Mouse (Mus musculus) midbrain, embryonic 14.5 days (tissue): ENCODE measurements around the gene Shc2. TPM values are rescaled to one million over a fixed set of nuclear protein-coding genes. Genes with fewer than 3 reads are reported as not detected.

ENCODE experiments used
- ATAC-seq: fragments of 200-750 bp; cut with Nextera tagmentation; 2 replicates; pipeline ENCODE4 v1.8.0; 2017; ENCODE audit warnings: moderate number of reproducible peaks, moderate library complexity; ENCODE audit not compliant: low FRiP score, low TSS enrichment
- DNase-seq: peaks from one replicate; pipeline ENCODE4 v3.0.0-alpha.2; 2015
- H3K27ac ChIP-seq: fragments of 300-500 bp; sonication (generic); replicated peaks from 2 replicates; pipeline ENCODE4 v1.5.1; 2014; ENCODE audit warnings: mild to moderate bottlenecking, low read depth, low read length, moderate library complexity
- H3K27me3 ChIP-seq: fragments of 300-500 bp; sonication (generic); 2 replicates; pipeline ENCODE4 v1.6.1; 2014; ENCODE audit warnings: low read length, control low read depth, mixed read lengths; ENCODE audit not compliant: control insufficient read depth, insufficient read depth
- H3K36me3 ChIP-seq: fragments of 300-500 bp; sonication (generic); 2 replicates; pipeline ENCODE4 v1.6.1; 2014; ENCODE audit warnings: low read length, control low read depth; ENCODE audit not compliant: control insufficient read depth, insufficient read depth
- H3K4me1 ChIP-seq: fragments of 300-500 bp; sonication (generic); 2 replicates; pipeline ENCODE4 v1.6.1; 2014; ENCODE audit warnings: mild to moderate bottlenecking, antibody characterized with exemption, low read length, control low read depth; ENCODE audit not compliant: control insufficient read depth, insufficient read depth
- H3K4me2 ChIP-seq: fragments of 300-500 bp; sonication (generic); 2 replicates; pipeline ENCODE4 v1.6.1; 2014; ENCODE audit warnings: mild to moderate bottlenecking, low read length, moderate library complexity
- H3K4me3 ChIP-seq: fragments of 300-500 bp; sonication (generic); replicated peaks from 2 replicates; pipeline ENCODE4 v1.5.1; 2014; ENCODE audit warnings: low read depth, low read length
- H3K9ac ChIP-seq: fragments of 300-500 bp; sonication (generic); replicated peaks from 2 replicates; pipeline ENCODE4 v1.6.1; 2014; ENCODE audit warnings: mild to moderate bottlenecking, low read length, moderate library complexity
- H3K9me3 ChIP-seq: fragments of 300-500 bp; sonication (generic); 2 replicates; pipeline ENCODE4 v1.6.1; 2016; ENCODE audit warnings: low read length, control low read depth, mixed read lengths; ENCODE audit not compliant: control insufficient read depth
- WGBS: fragments of 180-500 bp; shearing (Covaris S2); extraction: QIAGEN DNeasy Blood & Tissue Kit; methylation state at CpG from one replicate; pipeline ENCODE4 v1.1.7; 2014; 5-methylcytosine and 5-hydroxymethylcytosine counted together
- polyA plus RNA-seq: library from polyadenylated mRNA; unstranded; fragments of >200 nt; fragmentation: Nextera tagmentation; extraction: Ambion mirVana; gene quantifications from 2 replicates; pipeline ENCODE4 v1.2.1, GENCODE M21; 2014

Shc2 gene
- polyA plus RNA-seq, 1 experiment from 2014 or later: 17.2 TPM

- Histone ChIP-seq H3K27ac (no peak overlapping the region), H3K4me3 (no peak overlapping the region), H3K4me1 (no peaks in the 10 kb centered on the region), H3K9me3 (no peaks in the 10 kb centered on the region), H3K9ac (no peak overlapping the region), H3K4me2 (no peak overlapping the region), H3K27me3 (no peaks in the 10 kb centered on the region), H3K36me3 (no peaks in the 10 kb centered on the region)
- WGBS: 85% methylated on average over 9 of the region's 9 CpGs
- DNase-seq: no peak
- no peak for ATAC-seq
Observed at GRCm38 (mm10) chr10:79584426-79584825, 53.3 kb downstream of the Shc2 start.

- ATAC-seq (no peak), DNase-seq (no peak)
- WGBS: 71% methylated on average over 7 of the region's 7 CpGs
- H3K9me3 ChIP-seq: no peaks in the 10 kb centered on the region
- H3K4me3 ChIP-seq: no peak overlapping the region
- no peaks in the 10 kb centered on the region for H3K27me3 ChIP-seq
- H3K36me3 ChIP-seq: no peaks in the 10 kb centered on the region
- no peak overlapping the region for H3K27ac ChIP-seq
- no peak overlapping the region for H3K4me2 ChIP-seq
- H3K9ac ChIP-seq: no peak overlapping the region
- no peaks in the 10 kb centered on the region for H3K4me1 ChIP-seq
Observed at GRCm38 (mm10) chr10:79584021-79584420, 53.7 kb downstream of the Shc2 start.

- ATAC-seq: no peak
- Histone ChIP-seq H3K4me2 (no peak overlapping the region), H3K9me3 (no peaks in the 10 kb centered on the region), H3K27me3 (no peaks in the 10 kb centered on the region), H3K9ac (no peak overlapping the region), H3K36me3 (no peaks in the 10 kb centered on the region), H3K4me3 (no peak overlapping the region), H3K4me1 (no peaks in the 10 kb centered on the region), H3K27ac (no peak overlapping the region)
- WGBS: 89% methylated on average over 8 of the region's 8 CpGs
- no peak for DNase-seq
Observed at GRCm38 (mm10) chr10:79581501-79581900, 56.2 kb downstream of the Shc2 start.

GRCm38 (mm10) chr10:79580811-79581210 is 56.9 kb downstream of the Shc2 start:
- no peak overlapping the region for H3K9ac ChIP-seq
- H3K4me1 ChIP-seq: no peaks in the 10 kb centered on the region
- H3K4me2 ChIP-seq: no peak overlapping the region
- no peaks in the 10 kb centered on the region for H3K9me3 ChIP-seq
- no peak overlapping the region for H3K27ac ChIP-seq
- no peak for ATAC-seq
- 46% methylated on average over 6 of the region's 6 CpGs for WGBS
- no peaks in the 10 kb centered on the region for H3K27me3 ChIP-seq
- H3K4me3 ChIP-seq: no peak overlapping the region
- H3K36me3 ChIP-seq: no peaks in the 10 kb centered on the region
- DNase-seq: peak; percentile 63

- 64% methylated on average over 7 of the region's 7 CpGs for WGBS
- H3K9me3 ChIP-seq: no peaks in the 10 kb centered on the region
- H3K36me3 ChIP-seq: no peaks in the 10 kb centered on the region
- no peak for ATAC-seq
- no peak overlapping the region for H3K4me2 ChIP-seq
- no peaks in the 10 kb centered on the region for H3K27me3 ChIP-seq
- H3K27ac ChIP-seq: no peak overlapping the region
- DNase-seq: no peak
- H3K4me3 ChIP-seq: no peak overlapping the region
- H3K4me1 ChIP-seq: no peaks in the 10 kb centered on the region
- H3K9ac ChIP-seq: no peak overlapping the region
Observed at GRCm38 (mm10) chr10:79580356-79580755, 57.4 kb downstream of the Shc2 start.

GRCm38 (mm10) chr10:79579781-79580180 is 57.9 kb downstream of the Shc2 start:
- H3K4me1 ChIP-seq: no peaks in the 10 kb centered on the region
- H3K4me3 ChIP-seq: no peak overlapping the region
- H3K27ac ChIP-seq: no peak overlapping the region
- no peak overlapping the region for H3K4me2 ChIP-seq
- no peaks in the 10 kb centered on the region for H3K27me3 ChIP-seq
- H3K9me3 ChIP-seq: no peaks in the 10 kb centered on the region
- DNase-seq (no peak), ATAC-seq (no peak)
- H3K36me3 ChIP-seq: no peaks in the 10 kb centered on the region
- 75% methylated on average over 12 of the region's 12 CpGs for WGBS
- no peak overlapping the region for H3K9ac ChIP-seq

GRCm38 (mm10) chr10:79578891-79579290 is 58.8 kb downstream of the Shc2 start:
- ATAC-seq: no peak
- H3K36me3 ChIP-seq: no peaks in the 10 kb centered on the region
- WGBS: 79% methylated on average over 7 of the region's 7 CpGs

GRCm38 (mm10) chr10:79578276-79578675 is 59.4 kb downstream of the Shc2 start:
- no peak overlapping the region for H3K27ac ChIP-seq
- no peak overlapping the region for H3K9ac ChIP-seq
- no peak overlapping the region for H3K4me3 ChIP-seq
- no peaks in the 10 kb centered on the region for H3K4me1 ChIP-seq
- DNase-seq (no peak), ATAC-seq (no peak)
- no peaks in the 10 kb centered on the region for H3K36me3 ChIP-seq
- H3K4me2 ChIP-seq: no peak overlapping the region
- no peaks in the 10 kb centered on the region for H3K27me3 ChIP-seq
- no peaks in the 10 kb centered on the region for H3K9me3 ChIP-seq
- WGBS: 49% methylated on average over 9 of the region's 9 CpGs

More at GRCm38 (mm10) chr10:79578891-79579290, 58.8 kb downstream of the Shc2 start:
- H3K4me3 ChIP-seq: no peak overlapping the region
- no peak overlapping the region for H3K4me2 ChIP-seq
- DNase-seq: no peak
- no peaks in the 10 kb centered on the region for H3K4me1 ChIP-seq
- H3K27me3 ChIP-seq: no peaks in the 10 kb centered on the region
- no peaks in the 10 kb centered on the region for H3K9me3 ChIP-seq
- no peak overlapping the region for H3K27ac ChIP-seq
- H3K9ac ChIP-seq: no peak overlapping the region

GRCm38 (mm10) chr10:79577376-79577775 is 60.3 kb downstream of the Shc2 start:
- 75% methylated on average over 4 of the region's 4 CpGs for WGBS
- no peak overlapping the region for H3K9ac ChIP-seq
- ATAC-seq (no peak), DNase-seq (no peak)
- no peak overlapping the region for H3K4me3 ChIP-seq
- H3K4me2 ChIP-seq: no peak overlapping the region
- H3K36me3 ChIP-seq: no peaks in the 10 kb centered on the region
- H3K9me3 ChIP-seq: no peaks in the 10 kb centered on the region
- no peaks in the 10 kb centered on the region for H3K27me3 ChIP-seq
- no peaks in the 10 kb centered on the region for H3K4me1 ChIP-seq
- no peak overlapping the region for H3K27ac ChIP-seq
